Mouse (Mus musculus) heart, embryonic 13.5 days (tissue): ENCODE measurements at regions not wholly inside any gene's neighbourhood (a gene's known extent, or its start where the extent isn't known, plus 50 kb on each side); places are given as distances from the start of the nearest gene placed in this dataset.

Source experiments
- ATAC-seq: fragments of 200-750 bp; cut with Nextera tagmentation; 2 replicates; pipeline ENCODE4 v1.8.0; 2017; ENCODE audit warnings: moderate TSS enrichment; ENCODE audit not compliant: insufficient number of reproducible peaks, low FRiP score, low TSS enrichment; ENCODE audit errors: extremely low read depth
- H3K27ac ChIP-seq: fragments of 300-500 bp; sonication (generic); replicated peaks from 2 replicates; pipeline ENCODE4 v1.5.1; 2015; ENCODE audit warnings: moderate library complexity, mild to moderate bottlenecking, inconsistent platforms
- H3K27me3 ChIP-seq: fragments of 300-500 bp; sonication (generic); replicated peaks from 2 replicates; pipeline ENCODE4 v1.6.1; 2015; ENCODE audit warnings: mild to moderate bottlenecking, inconsistent platforms
- H3K36me3 ChIP-seq: fragments of 300-500 bp; sonication (generic); 2 replicates; pipeline ENCODE4 v1.6.1; 2015; ENCODE audit warnings: mild to moderate bottlenecking, inconsistent platforms
- H3K4me1 ChIP-seq: fragments of 300-500 bp; sonication (generic); 2 replicates; pipeline ENCODE4 v1.6.1; 2015; ENCODE audit warnings: inconsistent platforms
- H3K4me2 ChIP-seq: fragments of 300-500 bp; sonication (generic); 2 replicates; pipeline ENCODE4 v1.6.1; 2015; ENCODE audit warnings: inconsistent platforms, mild to moderate bottlenecking, moderate library complexity
- H3K4me3 ChIP-seq: fragments of 300-500 bp; sonication (generic); 2 replicates; pipeline ENCODE4 v1.5.1; 2015; ENCODE audit warnings: moderate library complexity, mild to moderate bottlenecking, inconsistent platforms
- H3K9ac ChIP-seq: fragments of 300-500 bp; sonication (generic); 2 replicates; pipeline ENCODE4 v1.6.1; 2015; ENCODE audit warnings: inconsistent platforms, mild to moderate bottlenecking, moderate library complexity
- H3K9me3 ChIP-seq: fragments of 300-500 bp; sonication (generic); 2 replicates; pipeline ENCODE4 v1.6.1; 2016; ENCODE audit warnings: inconsistent platforms
- WGBS: fragments of 180-500 bp; shearing (Covaris S2); methylation state at CpG from one replicate; pipeline ENCODE4 v1.1.7; 2015; ENCODE audit warnings: mixed read lengths; 5-methylcytosine and 5-hydroxymethylcytosine counted together

- H3K27ac ChIP-seq: no peak overlapping the region
- peaks cover 23% of the 10 kb centered on the region for H3K4me1 ChIP-seq
- H3K9ac ChIP-seq: no peak overlapping the region
- no peak for ATAC-seq
- H3K4me3 ChIP-seq: no peak overlapping the region
- 78% methylated on average over 6 of the region's 6 CpGs for WGBS
- no peaks in the 10 kb centered on the region for H3K36me3 ChIP-seq
- H3K9me3 ChIP-seq: peaks cover 10% of the 10 kb centered on the region; the same call in 1 of the 2 replicates
- no peak overlapping the region for H3K4me2 ChIP-seq
- H3K27me3 ChIP-seq: peaks cover 12% of the 10 kb centered on the region
Observed at GRCm38 (mm10) chr6:100476550-100477366, 189.5 kb upstream of the Rybp start.

DNA sequence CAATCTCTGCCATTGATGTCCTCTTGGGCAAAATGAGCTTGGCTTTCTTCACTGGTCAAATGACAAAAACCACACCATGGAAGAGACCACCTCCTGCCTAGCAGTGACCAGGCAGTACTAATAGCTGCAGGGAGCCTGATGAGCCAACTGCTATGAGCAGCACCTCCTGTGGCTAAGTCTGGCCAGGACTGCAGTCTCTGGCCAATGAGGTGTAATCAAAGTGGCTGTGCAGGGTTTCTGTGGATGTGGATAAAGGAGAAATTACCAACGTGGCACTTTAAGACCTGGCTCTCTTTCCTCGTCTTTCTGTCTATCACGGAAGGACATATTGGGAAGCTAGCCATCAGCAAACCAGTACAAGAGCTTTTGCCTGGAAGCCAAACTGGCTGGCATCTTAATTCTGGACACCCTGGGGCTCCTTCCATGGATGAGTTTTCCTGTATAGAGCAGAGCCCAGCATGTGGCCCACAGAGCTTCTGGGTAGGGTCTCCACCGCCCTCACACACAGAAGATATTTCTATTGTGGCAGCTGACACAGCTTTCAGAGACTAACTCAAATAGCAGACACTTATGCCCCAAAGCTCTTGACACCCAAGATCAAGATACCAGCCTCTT is 188.2 kb upstream of the Rybp start:
- no peak overlapping the region for H3K9ac ChIP-seq
- H3K4me1 ChIP-seq: peaks cover 16% of the 10 kb centered on the region
- H3K4me2 ChIP-seq: no peak overlapping the region
- 53% methylated on average over 4 of the region's 4 CpGs for WGBS
- no peak for ATAC-seq
- H3K27me3 ChIP-seq: peaks cover 9% of the 10 kb centered on the region
- no peak overlapping the region for H3K27ac ChIP-seq
- no peaks in the 10 kb centered on the region for H3K36me3 ChIP-seq
- H3K4me3 ChIP-seq: no peak overlapping the region
- peaks cover 15% of the 10 kb centered on the region; the same call in 1 of the 2 replicates for H3K9me3 ChIP-seq

- WGBS: 74% methylated on average over 9 of the region's 9 CpGs
- no peak for ATAC-seq
- Histone ChIP-seq H3K27ac (no peak overlapping the region), H3K27me3 (peaks cover 17% of the 10 kb centered on the region), H3K36me3 (no peaks in the 10 kb centered on the region), H3K4me2 (no peak overlapping the region), H3K4me1 (0 out of 2 replicates have a peak, but pooled peaks cover 7% of the 10 kb centered on the region), H3K9me3 (peaks cover 15% of the 10 kb centered on the region; the same call in 1 of the 2 replicates), H3K9ac (no peak overlapping the region), H3K4me3 (no peak overlapping the region)
Observed at GRCm38 (mm10) chr6:100474326-100474725, 187.0 kb upstream of the Rybp start.

DNA sequence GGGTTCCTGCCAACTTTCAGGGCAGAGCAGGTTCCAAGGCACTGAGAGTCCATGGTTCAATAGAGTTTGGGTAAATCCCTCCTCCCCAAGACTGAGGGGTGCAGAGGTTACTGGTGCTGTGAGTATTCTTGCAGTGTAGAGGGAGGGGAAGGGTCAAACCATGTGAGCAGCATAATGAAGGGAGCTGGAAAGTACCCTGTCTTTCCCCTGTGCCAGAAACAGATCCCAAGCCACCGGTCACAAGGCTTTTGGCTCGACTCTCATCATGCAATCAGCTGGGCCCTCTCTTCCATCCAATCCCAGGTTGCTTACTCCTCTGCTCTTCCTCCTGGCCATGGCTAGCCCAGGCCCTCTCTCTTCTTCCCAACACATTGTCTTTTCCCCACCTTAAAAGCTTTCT is 182.8 kb upstream of the Rybp start:
- H3K9ac ChIP-seq: no peak overlapping the region
- peaks cover 20% of the 10 kb centered on the region for H3K27me3 ChIP-seq
- ATAC-seq: no peak
- H3K27ac ChIP-seq: no peak overlapping the region
- H3K4me3 ChIP-seq: no peak overlapping the region
- H3K9me3 ChIP-seq: peaks cover 15% of the 10 kb centered on the region; the same call in 1 of the 2 replicates
- no peaks in the 10 kb centered on the region for H3K4me1 ChIP-seq
- 80% methylated on average over 2 of the region's 2 CpGs for WGBS
- H3K36me3 ChIP-seq: no peaks in the 10 kb centered on the region
- no peak overlapping the region for H3K4me2 ChIP-seq

DNA sequence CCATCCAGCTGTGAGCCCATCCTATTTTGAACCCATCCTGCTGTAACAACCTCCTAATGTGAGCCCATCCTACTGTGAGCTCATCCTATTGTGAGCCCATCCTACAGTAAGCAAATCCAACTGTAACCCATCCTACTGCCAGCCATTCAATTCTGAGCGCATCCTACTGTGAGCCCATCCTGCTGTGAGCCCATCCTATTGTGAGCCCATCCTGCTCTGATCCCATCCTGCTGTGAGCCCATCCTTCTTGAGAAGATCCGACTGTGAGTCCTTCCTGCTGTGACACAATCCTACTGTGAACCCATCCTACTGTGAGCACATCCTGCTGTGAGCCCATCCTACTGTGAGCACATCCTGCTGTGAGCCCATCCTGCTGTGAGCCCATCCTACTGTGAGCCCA is 175.5 kb upstream of the Rybp start:
- WGBS: 78% methylated on average over 2 of the region's 2 CpGs
- H3K9ac ChIP-seq: no peak overlapping the region
- ATAC-seq: no peak
- no peaks in the 10 kb centered on the region for H3K4me1 ChIP-seq
- H3K27ac ChIP-seq: no peak overlapping the region
- H3K27me3 ChIP-seq: 0 out of 2 replicates have a peak, but pooled peaks cover 5% of the 10 kb centered on the region
- no peak overlapping the region for H3K4me3 ChIP-seq
- H3K4me2 ChIP-seq: no peak overlapping the region
- H3K9me3 ChIP-seq: peaks cover 42% of the 10 kb centered on the region
- no peaks in the 10 kb centered on the region for H3K36me3 ChIP-seq

DNA sequence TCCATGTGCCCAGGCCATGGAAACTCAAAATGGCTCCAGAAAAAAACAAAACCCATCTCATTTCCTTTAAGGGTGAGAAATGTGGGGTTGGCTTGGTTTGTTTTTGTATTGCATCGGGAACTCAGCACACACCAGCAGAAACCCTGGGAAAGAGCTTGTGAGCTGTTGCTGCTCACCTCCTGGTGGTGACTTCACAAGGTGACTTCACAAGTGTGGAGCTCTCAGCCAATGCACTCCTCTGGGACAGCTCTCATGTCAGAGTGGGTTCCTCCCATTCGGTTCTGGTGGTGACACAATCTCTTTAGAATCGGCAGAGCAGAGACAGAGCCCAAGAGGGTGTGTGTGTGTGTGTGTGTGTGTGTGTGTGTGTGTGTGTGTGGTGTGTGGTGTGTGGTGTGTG is 166.1 kb upstream of the Rybp start:
- Histone ChIP-seq H3K4me2 (no peak overlapping the region), H3K36me3 (no peaks in the 10 kb centered on the region), H3K27ac (no peak overlapping the region), H3K9me3 (peaks cover 11% of the 10 kb centered on the region), H3K4me3 (no peak overlapping the region), H3K4me1 (no peaks in the 10 kb centered on the region), H3K9ac (no peak overlapping the region), H3K27me3 (no peaks in the 10 kb centered on the region)
- 65% methylated on average over 3 of the region's 3 CpGs for WGBS
- no peak for ATAC-seq

DNA sequence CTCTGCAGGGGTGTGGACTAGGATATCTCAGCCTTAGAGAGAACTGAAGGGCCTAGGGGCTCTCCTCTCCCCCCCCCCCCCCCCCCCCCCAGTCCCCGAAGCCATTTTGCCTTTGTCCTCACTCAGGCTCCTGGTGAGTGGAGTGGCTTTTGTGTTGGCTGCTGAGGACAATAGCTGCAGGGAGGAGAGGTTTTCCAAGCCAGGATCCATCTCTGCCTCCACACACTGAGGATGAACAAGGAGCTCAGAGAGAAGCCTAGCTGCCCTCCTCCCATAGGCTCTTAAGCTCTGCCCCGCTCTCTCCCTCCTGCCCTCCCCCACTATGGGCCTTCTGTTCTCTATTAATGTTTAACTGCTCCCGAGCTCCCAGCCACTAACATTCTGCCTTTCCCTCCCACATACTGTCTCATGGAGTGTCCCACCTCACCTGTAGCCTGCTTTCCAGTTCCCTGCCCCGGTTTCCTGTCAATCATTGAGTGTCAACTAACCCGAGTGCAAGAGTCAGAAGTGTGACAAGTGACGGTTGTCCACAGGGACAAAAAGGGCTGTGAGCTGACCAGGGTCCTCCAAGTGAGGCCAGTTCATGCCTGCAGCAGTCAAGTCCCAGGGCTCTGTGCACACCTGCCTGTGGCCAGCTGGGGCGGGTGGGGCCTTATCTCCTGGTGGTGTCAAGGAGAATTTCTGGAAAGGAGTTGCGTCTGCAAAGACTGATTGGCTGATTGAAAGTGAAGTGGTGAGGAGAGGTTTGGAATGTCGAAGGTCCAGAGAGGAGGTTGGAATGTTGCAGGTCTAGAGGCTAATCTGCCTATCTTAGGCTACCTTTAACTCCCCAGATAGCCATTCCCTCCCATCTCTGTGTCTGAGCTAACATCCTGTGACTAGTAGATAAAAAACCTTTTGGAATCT is 165.1 kb upstream of the Rybp start:
- Histone ChIP-seq H3K9ac (no peak overlapping the region), H3K4me3 (no peak overlapping the region), H3K36me3 (no peaks in the 10 kb centered on the region), H3K27ac (no peak overlapping the region), H3K4me2 (no peak overlapping the region), H3K4me1 (peaks cover 1% of the 10 kb centered on the region; the same call in 1 of the 2 replicates), H3K9me3 (peaks cover 8% of the 10 kb centered on the region), H3K27me3 (no peaks in the 10 kb centered on the region)
- ATAC-seq: no peak
- WGBS: 51% methylated on average over 8 of the region's 9 CpGs

GRCm38 (mm10) chr6:100450108-100450507 is 162.8 kb upstream of the Rybp start:
- no peak for ATAC-seq
- Histone ChIP-seq H3K27me3 (no peaks in the 10 kb centered on the region), H3K9ac (no peak overlapping the region), H3K4me2 (no peak overlapping the region), H3K4me1 (peaks cover 8% of the 10 kb centered on the region), H3K27ac (no peak overlapping the region), H3K9me3 (peaks cover 8% of the 10 kb centered on the region), H3K36me3 (no peaks in the 10 kb centered on the region), H3K4me3 (no peak overlapping the region)
- WGBS: 90% methylated on average over 6 of the region's 6 CpGs

GRCm38 (mm10) chr6:100449087-100449486 is 161.8 kb upstream of the Rybp start:
- H3K27ac ChIP-seq: no peak overlapping the region
- H3K4me3 ChIP-seq: no peak overlapping the region
- no peaks in the 10 kb centered on the region for H3K36me3 ChIP-seq
- H3K4me1 ChIP-seq: peaks cover 8% of the 10 kb centered on the region
- H3K27me3 ChIP-seq: no peaks in the 10 kb centered on the region
- H3K9ac ChIP-seq: no peak overlapping the region
- H3K9me3 ChIP-seq: peaks cover 8% of the 10 kb centered on the region
- no peak for ATAC-seq
- no peak overlapping the region for H3K4me2 ChIP-seq
- 93% methylated on average over 4 of the region's 4 CpGs for WGBS

DNA sequence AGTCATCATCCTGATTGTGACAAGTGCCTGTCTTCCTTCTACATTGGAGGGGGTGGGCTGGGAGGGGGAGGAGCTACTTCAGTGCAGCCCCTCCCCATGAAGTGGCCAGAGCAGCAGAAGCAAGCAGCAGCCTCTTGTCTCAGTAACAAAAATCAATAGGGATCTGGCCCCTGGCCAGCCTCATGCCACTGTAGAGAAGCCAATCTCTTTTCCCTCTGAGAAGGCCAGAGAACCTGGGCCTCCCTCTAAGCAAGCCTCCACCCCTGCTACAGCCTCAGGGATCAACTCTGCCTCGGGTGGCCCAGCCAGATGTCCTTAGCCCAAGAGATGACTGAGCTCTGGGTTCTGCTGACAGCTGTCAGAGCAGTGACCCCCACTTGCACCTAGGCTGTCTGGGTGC is 159.9 kb upstream of the Rybp start:
- ATAC-seq: no peak
- WGBS: 22% methylated on average over 1 of the region's 1 CpGs
- H3K36me3 ChIP-seq: no peaks in the 10 kb centered on the region
- no peak overlapping the region for H3K4me2 ChIP-seq
- peaks cover 11% of the 10 kb centered on the region; the same call in 1 of the 2 replicates for H3K27me3 ChIP-seq
- H3K9ac ChIP-seq: no peak overlapping the region
- no peak overlapping the region for H3K4me3 ChIP-seq
- no peak overlapping the region for H3K27ac ChIP-seq
- H3K9me3 ChIP-seq: peaks cover 8% of the 10 kb centered on the region
- peaks cover 8% of the 10 kb centered on the region for H3K4me1 ChIP-seq

DNA sequence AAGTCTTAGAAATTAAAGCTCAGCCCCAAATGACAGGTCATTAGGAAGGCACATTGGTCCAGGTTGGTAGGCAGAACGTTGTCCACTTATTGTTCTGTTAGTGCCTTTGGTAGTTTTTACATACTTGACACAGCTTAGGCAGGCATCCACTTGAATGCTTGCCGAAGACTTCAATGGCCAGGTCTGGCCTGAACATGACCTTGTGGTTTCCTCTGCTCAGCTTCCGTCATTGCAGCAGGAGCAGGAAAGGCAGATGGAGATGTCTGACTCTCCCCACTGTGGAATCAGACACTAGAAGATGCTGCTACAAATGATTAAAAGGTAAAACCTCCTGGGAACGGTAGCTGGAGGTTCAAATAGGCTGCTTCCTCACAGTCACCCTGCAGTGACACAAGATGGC is 159.5 kb upstream of the Rybp start:
- 47% methylated on average over 4 of the region's 4 CpGs for WGBS
- Histone ChIP-seq H3K4me2 (no peak overlapping the region), H3K27me3 (peaks cover 15% of the 10 kb centered on the region), H3K27ac (no peak overlapping the region), H3K4me1 (peaks cover 8% of the 10 kb centered on the region), H3K9ac (no peak overlapping the region), H3K36me3 (no peaks in the 10 kb centered on the region), H3K9me3 (peaks cover 8% of the 10 kb centered on the region), H3K4me3 (no peak overlapping the region)
- ATAC-seq: no peak
